Mouse (Mus musculus): ENCODE results near the gene Golph3.
A peak's percentile ranks its signal among the peaks of the same experiment; 100 is the strongest.

Gene Golph3

DNA sequence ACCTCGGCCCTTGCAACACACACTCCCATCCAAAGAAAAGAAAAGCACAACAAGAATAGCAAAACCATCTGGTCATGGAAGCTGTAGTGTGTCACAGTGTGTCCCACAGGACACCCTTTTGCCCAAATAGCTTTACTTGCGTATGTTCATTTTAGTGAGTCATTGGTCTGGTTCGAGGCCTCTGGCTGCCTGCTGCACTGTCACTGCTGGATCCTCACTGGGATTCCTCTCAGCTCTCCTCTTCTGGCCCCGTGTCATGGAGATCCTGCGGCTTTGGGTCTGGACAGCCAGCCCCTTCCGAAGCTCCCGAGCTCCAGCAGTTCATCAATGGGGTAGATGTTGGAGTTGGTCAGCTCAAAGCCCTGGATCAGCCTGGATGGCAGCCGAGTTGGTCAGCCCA lies 2.8 kb upstream of the Golph3 start:
- DNase-seq (ENCODE audit: low spot score) = no peak

DNA sequence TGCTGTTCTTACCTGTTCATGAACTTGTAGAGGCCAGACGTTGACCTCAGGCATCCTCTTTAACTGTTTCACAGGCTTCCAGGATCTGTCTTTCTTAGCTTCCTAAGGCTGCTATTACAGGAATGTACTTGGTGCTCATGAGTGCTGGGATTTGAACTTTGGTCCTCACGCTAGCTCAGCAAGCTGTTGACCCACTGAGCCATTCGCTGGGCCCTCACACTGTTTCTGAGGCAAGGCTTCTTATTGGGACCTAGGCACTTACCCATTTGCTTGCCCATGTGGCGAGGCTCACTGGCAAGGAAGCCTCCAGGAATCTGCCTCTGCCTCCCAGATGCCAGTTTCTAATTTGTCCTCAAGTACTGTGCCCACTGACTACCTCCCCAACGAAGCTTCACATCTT lies 1.4 kb upstream of the Golph3 start:
- no peak for DNase-seq (ENCODE audit: low spot score)

DNA sequence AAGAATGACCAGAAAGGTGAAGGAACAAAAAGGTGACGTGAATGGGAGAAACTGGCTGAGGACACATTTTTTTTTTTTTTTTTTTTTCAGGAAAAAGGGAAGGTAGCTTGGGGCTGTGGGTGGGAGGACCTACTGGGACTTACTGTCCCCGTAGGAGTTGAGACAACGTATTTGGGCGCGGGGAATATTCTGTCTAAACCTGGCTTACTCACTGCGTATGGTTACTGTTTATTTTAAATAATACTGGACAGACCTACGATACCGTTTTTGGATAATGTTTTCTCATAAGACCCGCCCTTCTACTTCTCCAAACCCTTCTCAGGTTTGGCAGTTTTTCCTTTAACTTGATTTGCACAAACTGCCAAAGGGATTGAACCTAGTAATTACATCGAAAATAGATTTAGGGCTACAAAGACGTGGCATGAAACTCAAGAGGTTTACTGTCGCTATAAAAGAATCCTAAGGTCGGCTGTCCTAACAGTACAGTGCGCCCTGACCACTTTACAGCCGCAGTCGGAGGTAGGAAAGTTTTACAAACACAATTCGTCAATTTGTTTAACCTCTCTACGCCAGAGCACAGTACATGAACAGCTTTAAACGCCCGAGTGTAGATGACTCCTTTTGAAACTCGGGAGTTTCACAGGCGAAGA lies 684 bp upstream of the Golph3 start:
- peak; percentile 19 for DNase-seq (ENCODE audit: low spot score)

DNA sequence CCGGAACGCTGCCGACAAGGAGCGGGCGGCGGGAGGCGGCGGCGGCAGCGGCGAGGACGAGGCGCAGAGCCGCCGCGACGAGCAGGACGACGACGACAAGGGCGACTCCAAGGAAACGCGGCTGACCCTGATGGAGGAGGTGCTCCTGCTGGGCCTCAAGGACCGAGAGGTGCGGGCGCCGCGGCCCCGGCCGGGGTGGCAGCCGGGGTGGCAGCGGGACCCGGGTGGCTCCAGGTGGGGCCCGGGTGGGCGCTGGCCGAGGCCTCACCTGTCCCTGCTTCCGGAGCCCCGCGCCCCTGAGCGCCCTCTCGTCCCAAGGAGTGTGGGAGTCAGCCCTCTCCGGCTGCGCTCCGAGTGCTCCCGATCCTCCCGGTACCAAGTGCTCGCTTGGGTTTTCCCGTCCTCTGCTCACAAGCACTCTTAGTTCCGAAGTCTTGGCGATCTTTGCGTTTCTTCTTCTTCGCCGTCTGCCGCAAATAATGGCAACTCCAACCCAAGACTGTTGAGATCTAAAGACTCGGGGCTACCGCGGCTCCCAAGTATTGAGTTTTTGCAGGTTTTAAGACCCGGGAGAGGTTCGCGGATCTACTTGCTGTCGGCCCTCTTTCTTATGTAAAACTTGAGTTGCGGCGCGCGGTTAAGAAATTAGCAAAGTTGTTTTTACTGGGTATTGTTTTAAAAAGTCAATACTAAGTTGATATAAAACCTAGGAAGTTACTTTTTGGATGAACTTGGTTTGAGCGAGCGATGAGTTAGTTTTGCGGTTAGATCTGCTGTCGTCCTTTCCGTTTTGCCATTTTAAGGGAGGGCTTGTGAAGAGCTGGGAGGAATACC lies 755 bp downstream of the Golph3 start, which contains the start of gene 1810049J17Rik:
Gene 1810049J17Rik (minus strand): TSS at position 112 of the 834 bp plus-strand sequence.
- DNase-seq (ENCODE audit: low spot score) = peak; percentile 71

DNA sequence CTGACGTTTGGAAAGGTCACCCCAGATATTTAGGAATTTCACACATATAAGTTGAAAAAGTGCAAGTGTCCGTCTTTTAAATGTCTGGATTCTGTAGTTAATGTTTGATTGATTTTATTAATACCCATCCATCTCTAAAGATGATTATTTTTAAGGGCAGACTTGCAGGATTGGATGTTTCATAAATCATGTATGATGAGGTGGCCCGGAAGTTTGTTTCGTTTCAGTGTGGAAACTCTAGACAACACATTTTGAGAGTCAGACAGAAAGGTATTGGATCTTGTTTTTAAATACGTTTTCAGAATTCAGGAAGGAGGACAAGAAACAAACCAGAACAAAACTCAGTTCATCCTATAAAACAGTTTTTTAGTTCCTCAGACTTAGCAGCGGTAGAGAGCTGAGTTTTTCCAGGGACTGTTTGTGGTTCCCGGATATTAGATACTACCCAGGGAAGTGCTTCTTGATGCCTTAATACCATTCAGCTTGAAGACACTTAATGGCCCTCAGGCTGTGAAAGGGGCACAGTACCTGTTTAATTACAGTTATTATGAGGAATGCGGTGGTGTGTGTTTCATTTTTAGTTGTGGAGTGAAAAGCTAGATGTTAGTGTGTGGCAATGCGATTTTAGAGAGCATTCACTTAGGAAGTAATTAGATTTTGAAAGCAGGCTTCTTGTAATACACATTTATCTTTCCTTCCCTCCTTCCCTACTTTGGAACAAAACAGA lies 1.6 kb downstream of the Golph3 start:
- peak; percentile 22 for DNase-seq (ENCODE audit: low spot score)

DNA sequence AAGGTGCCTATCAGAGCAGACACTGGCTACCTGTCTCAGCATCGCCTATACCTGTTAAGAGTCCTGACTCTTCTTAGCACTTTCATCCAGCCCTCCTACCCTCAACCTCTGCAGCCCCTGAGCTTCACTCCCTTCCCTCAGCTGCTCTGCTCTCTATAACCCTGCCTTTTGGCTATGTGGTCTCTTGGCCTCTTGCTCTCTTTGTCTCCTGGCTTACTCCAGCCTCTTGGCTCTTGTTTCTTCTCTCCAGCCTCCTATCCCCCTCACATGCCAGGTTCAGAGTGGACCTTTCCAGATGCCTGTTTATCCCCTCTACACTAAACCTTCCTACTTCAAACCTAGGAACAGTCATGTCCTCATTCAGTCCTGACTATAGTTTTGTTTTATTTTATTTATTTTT lies 3.1 kb downstream of the Golph3 start:
- DNase-seq (ENCODE audit: low spot score) = no peak

DNA sequence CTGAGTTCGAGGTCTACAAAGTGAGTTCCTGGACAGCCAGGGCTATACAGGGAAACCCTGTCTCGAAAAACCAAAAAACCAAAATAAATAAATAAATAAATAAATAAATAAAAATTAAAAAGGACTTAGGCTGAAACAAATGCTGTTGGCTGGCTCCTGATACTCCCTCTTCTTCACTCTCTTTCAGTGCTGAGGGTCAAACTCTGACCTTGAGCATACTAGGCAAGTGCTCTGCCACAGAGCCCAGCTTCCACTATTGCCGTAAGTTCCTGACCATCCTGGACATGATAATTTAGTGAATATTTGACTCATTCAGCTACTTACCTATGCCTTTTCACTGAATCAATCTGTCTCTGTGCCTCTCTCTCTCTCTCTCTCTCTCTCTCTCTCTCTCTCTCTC lies 9.1 kb downstream of the Golph3 start:
- no peak for DNase-seq (ENCODE audit: low spot score)

DNA sequence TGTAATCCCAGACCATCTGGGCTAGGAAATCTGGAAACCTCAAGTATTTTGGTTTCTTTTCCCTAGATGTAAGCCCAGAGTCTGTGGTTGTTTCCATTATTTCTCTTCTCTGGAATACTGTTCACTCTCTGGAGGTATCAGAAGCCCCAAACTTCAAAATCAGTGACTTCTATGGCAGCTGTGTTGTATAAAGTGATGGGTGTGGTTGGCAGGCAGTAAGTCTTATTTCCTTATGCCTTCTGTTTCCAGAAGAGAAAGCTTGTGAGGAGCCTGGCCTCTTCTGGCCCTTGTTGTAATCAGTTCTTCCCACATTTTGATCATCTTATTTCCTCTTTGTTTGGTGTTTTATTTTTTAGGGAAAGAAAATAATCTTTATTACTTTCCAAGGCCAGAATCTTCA lies 9.6 kb downstream of the Golph3 start:
- no peak for DNase-seq (ENCODE audit: low spot score)

DNA sequence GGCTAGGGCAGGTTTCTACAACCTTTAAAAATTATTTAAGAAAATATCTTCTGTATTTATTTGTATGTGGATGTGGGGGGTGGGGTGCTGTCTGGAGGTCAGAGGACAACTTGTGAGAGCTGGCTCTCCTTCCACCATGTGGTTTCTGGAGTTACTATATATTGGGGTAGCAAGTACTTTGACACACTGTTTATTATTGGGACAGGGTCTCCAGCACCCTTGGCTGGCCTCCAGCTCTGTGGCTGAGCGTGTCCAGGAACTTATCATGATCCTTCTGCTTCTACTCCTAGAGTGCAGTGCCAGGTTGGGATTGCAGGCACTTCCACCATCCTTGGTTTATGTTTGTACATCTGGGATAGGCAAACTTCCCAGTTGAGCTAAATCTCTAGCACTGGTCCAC lies 10.1 kb downstream of the Golph3 start:
- no peak for DNase-seq (ENCODE audit: low spot score)

DNA sequence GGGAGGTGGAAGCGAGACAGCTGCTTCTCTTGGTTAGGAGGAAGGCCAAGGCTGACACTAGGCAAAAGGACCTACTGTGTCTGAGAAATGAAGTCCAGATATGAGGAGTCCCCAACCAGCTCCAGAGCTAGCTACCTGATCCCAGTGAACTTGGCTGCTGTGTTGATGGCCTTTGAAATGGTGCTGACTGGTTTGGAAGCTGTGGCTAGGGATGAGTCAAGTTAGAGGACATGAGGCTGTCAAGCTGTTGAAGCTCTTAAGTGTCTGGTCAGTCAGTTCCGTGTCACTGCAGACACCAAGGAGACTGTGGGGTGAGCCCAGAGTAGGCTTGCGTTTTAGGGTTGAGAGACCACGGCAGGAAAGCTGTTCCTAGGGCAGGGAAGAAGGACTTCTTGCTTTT lies 13.1 kb downstream of the Golph3 start:
- DNase-seq (ENCODE audit: low spot score) = no peak

DNA sequence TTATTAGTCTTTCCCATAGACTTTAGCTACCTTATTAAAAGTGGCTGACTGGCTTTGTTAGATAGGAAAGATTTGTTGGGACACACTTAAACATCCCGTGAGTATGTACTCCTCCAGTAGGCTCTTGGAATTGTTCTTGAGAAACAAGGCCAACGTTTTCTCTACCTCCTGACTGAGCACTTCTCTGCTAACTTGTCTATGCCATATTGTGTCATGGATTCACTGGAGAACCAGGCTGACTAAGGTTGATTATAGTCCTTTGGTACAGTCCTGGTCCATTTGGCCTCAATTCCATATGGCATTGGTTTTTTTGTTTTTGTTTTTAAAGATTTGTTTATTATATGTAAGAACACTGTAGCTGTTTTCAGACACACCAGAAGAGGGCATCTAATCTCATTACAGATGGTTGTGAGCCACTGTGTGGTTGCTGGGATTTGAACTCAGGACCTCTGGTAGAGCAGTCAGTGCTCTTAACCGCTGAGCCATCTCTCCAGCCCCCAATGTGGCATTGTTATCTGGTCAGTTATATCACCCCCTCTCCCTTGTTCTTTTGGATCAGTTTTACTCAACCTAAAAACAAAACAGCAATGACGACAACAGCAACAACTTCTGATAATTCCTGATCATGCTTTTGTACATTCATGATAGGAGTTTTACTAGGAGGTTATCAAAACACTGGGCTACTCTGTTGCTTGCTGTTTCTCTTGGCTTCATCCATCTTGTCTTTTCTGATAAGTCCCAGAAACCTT lies 16.0 kb downstream of the Golph3 start:
- DNase-seq (ENCODE audit: low spot score) = no peak

DNA sequence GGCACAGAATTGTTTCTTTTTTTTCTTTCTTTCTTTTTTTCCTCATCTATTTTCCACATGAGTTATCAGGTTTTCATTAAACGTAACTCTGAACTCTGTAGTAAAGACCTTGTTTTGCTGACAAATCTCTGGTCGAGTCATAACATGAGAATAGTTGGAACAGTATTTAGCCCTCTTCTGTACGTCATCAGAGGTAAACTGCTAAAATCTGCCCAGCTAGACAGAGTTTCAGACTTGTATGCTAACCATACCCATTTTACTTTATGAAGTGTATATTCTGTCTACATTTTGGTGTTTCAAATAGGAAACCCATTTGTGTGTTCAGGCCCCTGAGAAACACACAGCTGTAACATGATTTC lies 16.5 kb downstream of the Golph3 start:
- no peak for DNase-seq (ENCODE audit: low spot score)

DNA sequence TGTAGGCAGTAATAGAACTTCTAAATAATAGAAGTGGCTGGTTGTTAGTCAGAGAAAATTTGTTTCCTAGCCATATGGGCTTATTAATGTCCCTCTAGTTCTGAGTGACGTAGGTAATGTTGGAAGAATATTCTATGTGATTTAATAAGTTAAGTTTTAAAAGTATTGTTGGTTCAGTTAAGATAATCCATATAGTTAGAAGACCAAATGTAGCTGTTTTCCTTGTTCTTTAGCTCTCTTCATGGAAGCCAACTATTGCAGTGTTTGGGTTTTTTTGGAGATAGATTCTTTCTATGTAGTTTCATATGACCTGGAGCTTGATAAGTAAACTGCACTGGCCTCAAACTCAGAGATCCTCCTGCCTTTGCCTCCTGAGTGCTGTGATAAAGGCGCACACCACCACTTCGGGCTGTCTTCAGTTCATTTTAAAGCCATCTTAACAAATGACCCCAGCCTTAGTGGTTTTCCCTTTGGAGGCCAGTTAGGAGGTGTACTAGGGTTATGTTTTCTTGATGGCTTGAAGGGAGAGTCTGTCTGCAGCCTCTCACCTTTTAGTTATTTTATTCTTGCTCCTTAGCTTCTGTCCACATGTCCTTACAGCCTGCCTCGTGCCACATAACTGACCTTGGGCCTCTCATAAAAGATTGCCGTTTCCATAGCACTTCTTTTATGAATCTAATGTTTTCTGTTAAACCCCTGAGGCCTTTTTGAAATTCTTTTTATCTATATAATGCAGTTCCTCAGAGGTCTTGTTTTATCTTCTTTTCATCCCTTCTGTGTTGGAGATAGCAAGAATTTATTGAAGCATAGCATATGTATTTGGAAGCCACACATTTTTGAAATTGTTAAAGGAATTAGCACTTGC lies 19.5 kb downstream of the Golph3 start:
- DNase-seq (ENCODE audit: low spot score) = no peak

DNA sequence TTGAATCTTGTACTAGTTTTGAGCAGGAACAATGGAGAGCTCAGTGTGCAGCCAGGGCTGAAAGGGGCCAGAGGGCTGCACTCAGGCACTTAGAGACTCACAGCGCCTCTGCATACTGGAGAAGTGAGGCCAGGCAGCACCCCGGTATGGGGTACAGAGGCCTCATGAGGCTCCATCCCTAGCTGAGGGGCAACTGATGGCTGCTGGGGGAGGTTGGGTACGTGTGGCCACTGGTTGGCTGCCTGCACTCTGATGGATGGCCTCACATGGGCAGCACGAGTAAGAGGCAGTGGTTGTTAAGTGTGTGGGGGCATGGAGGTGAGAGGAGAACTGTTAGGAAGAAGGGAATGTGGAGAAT lies 20.1 kb downstream of the Golph3 start:
- DNase-seq (ENCODE audit: low spot score) = no peak

DNA sequence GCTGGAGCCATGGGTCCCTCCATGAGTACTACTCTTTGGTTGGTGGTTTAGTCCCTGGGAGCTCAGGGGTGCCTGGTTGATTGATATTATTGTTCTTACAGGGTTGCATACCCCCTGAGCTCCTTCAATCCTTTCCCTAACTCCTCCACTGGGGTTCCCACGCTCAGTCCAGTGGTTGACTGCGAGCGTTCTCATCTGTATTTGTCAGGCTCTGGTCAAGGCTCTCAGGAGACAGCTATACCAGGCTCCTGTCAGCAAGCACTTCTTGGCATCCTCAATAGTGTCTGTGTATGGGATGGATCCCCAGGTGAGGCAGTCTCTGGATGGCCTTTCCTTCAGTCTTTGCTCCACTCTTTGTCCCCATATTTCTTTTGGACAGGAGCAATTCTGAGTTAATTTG lies 25.7 kb downstream of the Golph3 start:
- no peak for DNase-seq (ENCODE audit: low spot score)

DNA sequence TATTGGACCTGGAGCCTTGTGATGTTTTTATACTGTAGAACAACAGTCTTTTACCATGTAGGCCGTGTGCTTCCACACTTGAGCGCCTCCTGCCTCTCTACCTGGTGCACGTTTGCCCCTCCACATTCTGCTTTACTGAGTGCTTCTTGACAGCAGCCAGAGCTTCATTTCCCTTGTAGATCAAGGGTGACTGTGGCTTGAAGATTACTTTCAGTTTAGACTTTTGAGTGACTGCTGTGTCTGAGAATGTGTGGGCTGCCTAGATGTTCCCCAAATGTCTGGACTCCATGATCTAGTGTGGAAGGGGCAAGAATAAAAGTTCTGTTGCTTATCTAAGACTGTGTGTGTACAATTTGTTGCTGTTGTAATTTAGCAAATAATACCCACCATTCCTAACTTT lies 27.7 kb downstream of the Golph3 start:
- DNase-seq (ENCODE audit: low spot score) = no peak

DNA sequence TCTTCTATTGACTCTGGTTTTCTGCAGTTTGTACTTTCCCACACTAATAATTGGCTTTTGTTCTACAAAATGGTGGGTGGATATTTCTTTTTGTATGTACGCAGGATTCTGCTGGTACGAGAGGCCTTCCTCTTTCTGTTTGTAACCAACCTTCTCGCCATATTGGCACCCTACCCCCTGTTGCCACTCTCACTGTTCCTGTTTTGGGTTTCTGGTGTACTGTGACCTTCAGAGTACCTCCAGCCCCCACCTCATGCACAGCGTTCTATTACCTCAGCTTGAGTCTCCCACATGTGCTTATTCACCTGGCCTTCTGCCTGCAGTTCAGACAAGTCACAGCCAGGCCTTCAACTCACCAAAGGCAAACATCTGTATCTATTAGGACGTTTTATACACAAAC lies 28.6 kb downstream of the Golph3 start:
- no peak for DNase-seq (ENCODE audit: low spot score)

DNA sequence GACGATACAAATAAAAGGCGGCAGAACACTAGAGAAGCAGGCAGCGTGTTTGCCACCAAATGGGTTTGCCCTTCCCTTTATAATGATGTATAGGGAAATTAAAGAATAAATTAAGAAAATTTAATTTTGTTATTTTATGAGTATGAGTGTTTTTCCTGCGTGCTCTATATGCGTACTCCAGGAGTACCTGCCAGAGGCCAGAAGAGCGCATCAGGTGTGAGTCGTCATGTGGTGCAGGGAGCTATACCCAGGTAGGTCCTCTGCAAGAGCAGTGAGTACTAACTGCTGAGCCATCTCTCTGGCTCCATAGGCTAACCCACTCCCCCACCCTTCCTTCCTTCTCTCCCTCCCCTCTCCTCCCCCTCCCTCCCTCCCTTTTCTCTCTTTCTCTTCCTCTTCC lies 30.2 kb downstream of the Golph3 start:
- no peak for DNase-seq (ENCODE audit: low spot score)

DNA sequence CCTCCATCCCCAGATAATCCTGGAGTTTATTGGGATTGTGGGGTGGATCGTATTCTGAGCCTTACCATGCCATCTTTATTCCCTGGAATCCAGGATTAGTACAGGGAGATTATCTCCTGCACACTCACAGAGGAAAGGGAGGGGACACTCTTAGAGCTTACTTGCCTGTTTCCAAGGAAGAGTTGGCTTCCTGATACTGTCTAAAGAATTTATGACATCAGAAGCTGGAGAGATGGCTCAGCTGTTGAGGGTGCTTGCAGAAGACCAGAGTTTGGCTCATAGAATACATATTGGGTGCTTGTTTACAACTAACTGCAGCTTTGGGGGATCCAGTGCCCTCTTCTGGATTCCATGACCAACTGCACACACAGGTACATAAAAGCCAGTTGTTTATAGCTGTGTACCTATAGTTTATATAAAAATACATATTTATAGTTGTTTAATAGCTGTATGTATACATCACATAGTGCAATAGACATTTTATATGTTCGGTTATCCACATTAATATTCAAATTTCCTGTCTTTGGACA lies 33.1 kb downstream of the Golph3 start:
- DNase-seq (ENCODE audit: low spot score) = no peak

DNA sequence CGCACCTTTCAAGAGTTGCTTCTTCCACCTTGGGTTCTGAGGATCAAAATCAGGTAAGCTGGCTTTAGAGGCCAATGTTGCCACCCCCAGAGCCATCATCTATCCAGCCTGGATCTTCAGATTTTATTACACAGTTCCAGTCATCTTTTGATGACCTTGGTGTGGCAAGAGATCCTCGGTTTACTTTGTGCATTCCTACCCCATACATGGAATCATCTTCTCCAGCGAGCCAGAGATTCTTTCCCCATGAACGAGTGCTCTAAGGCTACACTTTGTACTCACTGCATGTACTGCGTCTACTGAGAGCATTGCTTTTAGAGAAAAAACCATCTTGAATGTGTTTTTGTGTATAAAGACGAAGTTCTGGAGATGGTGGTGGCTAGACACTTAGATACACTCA lies 34.0 kb downstream of the Golph3 start:
- DNase-seq (ENCODE audit: low spot score) = no peak

DNA sequence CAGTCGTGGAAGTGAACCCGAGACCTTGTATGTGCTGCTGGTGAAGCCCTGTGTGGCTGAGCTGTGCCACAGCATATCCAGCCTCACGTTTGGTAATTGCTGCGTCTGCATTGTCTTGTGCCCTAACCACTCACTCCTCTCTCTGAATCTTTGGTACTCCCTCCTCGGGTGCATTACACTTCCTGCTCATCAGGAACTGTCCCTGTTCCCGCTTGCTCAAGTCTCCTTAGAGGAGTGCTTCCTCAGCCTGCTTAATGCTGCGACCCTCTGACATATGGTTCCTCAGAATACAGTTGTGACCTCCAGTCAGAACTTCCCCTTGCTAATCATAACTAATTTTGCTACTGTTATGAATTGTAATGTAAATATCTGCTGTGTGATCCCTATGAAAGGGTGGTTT lies 34.7 kb downstream of the Golph3 start:
- no peak for DNase-seq (ENCODE audit: low spot score)
